Mouse (Mus musculus): Measurements from ENCODE around the gene Zswim5. TPM values are rescaled to one million over a fixed set of nuclear protein-coding genes. Genes with fewer than 3 reads are reported as not detected.
"Not testable (repeated sequence)": the region's sequence is repeated elsewhere in the genome, so short reads cannot be mapped to it uniquely, and the experiment has no call there.

Zswim5 gene
- 0.04 and 0.06 TPM in 2 replicates for polyA plus RNA-seq (2015; fragmentation: Nextera tagmentation; extraction: Ambion mirVana)

- peak within 1 kb of the TSS; percentile 53 for H3K9ac ChIP-seq (ENCODE audit: low read length)
- no peaks in the 10 kb centered on the region for H3K9me3 ChIP-seq (ENCODE audit: control insufficient read depth, low read length)
- H3K4me1 ChIP-seq (replicated peaks; ENCODE audit: control insufficient read depth, insufficient read depth) = peaks cover 3% of the 10 kb centered on the region; the same call in 1 of the 2 replicates
- TF ChIP-seq EP300 (optimal IDR thresholded peaks at IDR 0.05) (no peak), CTCF (IDR thresholded peaks at IDR 0.05; ENCODE audit: low read depth) (no peak)
- peak within 1 kb of the TSS; percentile 77 for H3K4me3 ChIP-seq (ENCODE audit: low read depth, low read length)
- H3K27ac ChIP-seq (replicated peaks) = 0 out of 2 replicates have a peak within 1 kb of the TSS, but pooled peaks have one; percentile 18
- H3K27me3 ChIP-seq (ENCODE audit: control insufficient read depth, insufficient read depth, low read length) = 0 out of 2 replicates have a peak, but pooled peaks cover 2% of the 10 kb centered on the region
- under 1% methylated on average over 86 of the region's 104 CpGs for WGBS
- no peaks in the 10 kb centered on the region for H3K36me3 ChIP-seq (ENCODE audit: control insufficient read depth, insufficient read depth, low read length)
- DNase-seq (ENCODE audit: low spot score) = peak; percentile 67
- peak within 1 kb of the TSS; percentile 100 for H3K4me2 ChIP-seq (replicated peaks; ENCODE audit: low read depth)
- peak; percentile 87 for ATAC-seq (ENCODE audit: low FRiP score, low TSS enrichment)
Observed at GRCm38 (mm10) chr4:116876995-116877728, at the start of gene Zswim5. Zswim5 (plus strand) TSS chr4:116877376.

GRCm38 (mm10) chr4:116827819-116828218 is 49.4 kb upstream of the Zswim5 start:
- 0% methylated on average over 4 of the region's 4 CpGs for WGBS
- ATAC-seq (ENCODE audit: low FRiP score, low TSS enrichment) (0 out of 2 replicates have a peak, but pooled peaks have one; percentile 38), DNase-seq (ENCODE audit: low spot score) (peak; percentile 29)
- Histone ChIP-seq H3K27ac (replicated peaks) (no peak overlapping the region), H3K9ac (ENCODE audit: low read length) (no peak overlapping the region), H3K9me3 (ENCODE audit: control insufficient read depth, low read length) (no peaks in the 10 kb centered on the region), H3K4me3 (ENCODE audit: low read depth, low read length) (no peak overlapping the region), H3K27me3 (ENCODE audit: control insufficient read depth, insufficient read depth, low read length) (no peaks in the 10 kb centered on the region), H3K4me1 (replicated peaks; ENCODE audit: control insufficient read depth, insufficient read depth) (no peaks in the 10 kb centered on the region; the same call in 1 of the 2 replicates), H3K36me3 (ENCODE audit: control insufficient read depth, insufficient read depth, low read length) (no peaks in the 10 kb centered on the region), H3K4me2 (replicated peaks; ENCODE audit: low read depth) (no peak overlapping the region)
- TF ChIP-seq CTCF (IDR thresholded peaks at IDR 0.05; ENCODE audit: low read depth) (peak; percentile 86), EP300 (optimal IDR thresholded peaks at IDR 0.05) (no peak)

- no peaks in the 10 kb centered on the region for H3K27me3 ChIP-seq (ENCODE audit: control insufficient read depth, insufficient read depth, low read length)
- WGBS = 44% methylated on average over 6 of the region's 6 CpGs
- no peaks in the 10 kb centered on the region for H3K36me3 ChIP-seq (ENCODE audit: control insufficient read depth, insufficient read depth, low read length)
- no peak overlapping the region for H3K9ac ChIP-seq (ENCODE audit: low read length)
- TF ChIP-seq EP300 (optimal IDR thresholded peaks at IDR 0.05) = no peak
- no peak for TF ChIP-seq CTCF (IDR thresholded peaks at IDR 0.05; ENCODE audit: low read depth)
- no peaks in the 10 kb centered on the region for H3K9me3 ChIP-seq (ENCODE audit: control insufficient read depth, low read length)
- no peak overlapping the region for H3K4me2 ChIP-seq (replicated peaks; ENCODE audit: low read depth)
- ATAC-seq (ENCODE audit: low FRiP score, low TSS enrichment) (no peak), DNase-seq (ENCODE audit: low spot score) (no peak)
- H3K4me3 ChIP-seq (ENCODE audit: low read depth, low read length) = no peak overlapping the region
- no peak overlapping the region for H3K27ac ChIP-seq (replicated peaks)
- no peaks in the 10 kb centered on the region; the same call in 1 of the 2 replicates for H3K4me1 ChIP-seq (replicated peaks; ENCODE audit: control insufficient read depth, insufficient read depth)
Observed at GRCm38 (mm10) chr4:116829364-116830069, 47.7 kb upstream of the Zswim5 start.

- H3K4me2 ChIP-seq (replicated peaks; ENCODE audit: low read depth) = no peak overlapping the region
- no peak for ATAC-seq (ENCODE audit: low FRiP score, low TSS enrichment)
- H3K27me3 ChIP-seq (ENCODE audit: control insufficient read depth, insufficient read depth, low read length) = no peaks in the 10 kb centered on the region
- 30% methylated on average over 6 of the region's 6 CpGs for WGBS
- H3K9ac ChIP-seq (ENCODE audit: low read length) = no peak overlapping the region
- H3K4me3 ChIP-seq (ENCODE audit: low read depth, low read length) = no peak overlapping the region
- no peaks in the 10 kb centered on the region; the same call in 1 of the 2 replicates for H3K4me1 ChIP-seq (replicated peaks; ENCODE audit: control insufficient read depth, insufficient read depth)
- no peaks in the 10 kb centered on the region for H3K36me3 ChIP-seq (ENCODE audit: control insufficient read depth, insufficient read depth, low read length)
- H3K9me3 ChIP-seq (ENCODE audit: control insufficient read depth, low read length) = no peaks in the 10 kb centered on the region
- no peak overlapping the region for H3K27ac ChIP-seq (replicated peaks)
- DNase-seq (ENCODE audit: low spot score) = no peak
- TF ChIP-seq EP300 (optimal IDR thresholded peaks at IDR 0.05) (no peak), CTCF (IDR thresholded peaks at IDR 0.05; ENCODE audit: low read depth) (no peak)
Observed at GRCm38 (mm10) chr4:116830070-116830368, 47.2 kb upstream of the Zswim5 start.

- 30% methylated on average over 2 of the region's 2 CpGs for WGBS
Observed at GRCm38 (mm10) chr4:116838999-116839398, 38.2 kb upstream of the Zswim5 start.

GRCm38 (mm10) chr4:116840096-116840495 is 37.1 kb upstream of the Zswim5 start:
- DNase-seq (ENCODE audit: low spot score); H3K4me1 ChIP-seq (replicated peaks; ENCODE audit: control insufficient read depth, insufficient read depth); H3K9me3 ChIP-seq (ENCODE audit: control insufficient read depth, low read length); H3K9ac ChIP-seq (ENCODE audit: low read length); H3K36me3 ChIP-seq (ENCODE audit: control insufficient read depth, insufficient read depth, low read length); H3K27me3 ChIP-seq (ENCODE audit: control insufficient read depth, insufficient read depth, low read length); H3K27ac ChIP-seq (replicated peaks); H3K4me3 ChIP-seq (ENCODE audit: low read depth, low read length); ATAC-seq (ENCODE audit: low FRiP score, low TSS enrichment); H3K4me2 ChIP-seq (replicated peaks; ENCODE audit: low read depth): not testable (repeated sequence)
- WGBS = 16% methylated on average over 20 of the region's 29 CpGs

More at GRCm38 (mm10) chr4:116838999-116839398, 38.2 kb upstream of the Zswim5 start:
- Histone ChIP-seq H3K4me1 (replicated peaks; ENCODE audit: control insufficient read depth, insufficient read depth) (no peaks in the 10 kb centered on the region), H3K27me3 (ENCODE audit: control insufficient read depth, insufficient read depth, low read length) (no peaks in the 10 kb centered on the region), H3K9ac (ENCODE audit: low read length) (no peak overlapping the region), H3K27ac (replicated peaks) (no peak overlapping the region), H3K4me2 (replicated peaks; ENCODE audit: low read depth) (no peak overlapping the region), H3K9me3 (ENCODE audit: control insufficient read depth, low read length) (no peaks in the 10 kb centered on the region), H3K4me3 (ENCODE audit: low read depth, low read length) (no peak overlapping the region), H3K36me3 (ENCODE audit: control insufficient read depth, insufficient read depth, low read length) (no peaks in the 10 kb centered on the region)
- TF ChIP-seq EP300 (optimal IDR thresholded peaks at IDR 0.05) = no peak
- no peak for TF ChIP-seq CTCF (IDR thresholded peaks at IDR 0.05; ENCODE audit: low read depth)
- no peak for ATAC-seq (ENCODE audit: low FRiP score, low TSS enrichment)
- DNase-seq (ENCODE audit: low spot score) = no peak

Measured in stomach, postnatal 0 days (tissue).